Mouse (Mus musculus) hindbrain, embryonic 13.5 days (tissue): ENCODE measurements around the gene Vcl. TPM values are rescaled to one million over a fixed set of nuclear protein-coding genes. Genes with fewer than 3 reads are reported as not detected.

Experiments used
- ATAC-seq: fragments of 200-750 bp; cut with Nextera tagmentation; 2 replicates; pipeline ENCODE4 v1.8.0; 2017; ENCODE audit warnings: moderate TSS enrichment; ENCODE audit not compliant: low FRiP score
- H3K27ac ChIP-seq: fragments of 300-500 bp; sonication (generic); 2 replicates; pipeline ENCODE4 v1.5.1; 2015; ENCODE audit warnings: inconsistent platforms, mild to moderate bottlenecking, moderate library complexity
- H3K27me3 ChIP-seq: fragments of 300-500 bp; sonication (generic); 2 replicates; pipeline ENCODE4 v1.6.1; 2015; ENCODE audit warnings: mild to moderate bottlenecking, inconsistent platforms
- H3K36me3 ChIP-seq: fragments of 300-500 bp; sonication (generic); 2 replicates; pipeline ENCODE4 v1.6.1; 2015; ENCODE audit warnings: mild to moderate bottlenecking, inconsistent platforms
- H3K4me1 ChIP-seq: fragments of 300-500 bp; sonication (generic); replicated peaks from 2 replicates; pipeline ENCODE4 v1.6.1; 2015; ENCODE audit warnings: inconsistent platforms
- H3K4me2 ChIP-seq: fragments of 300-500 bp; sonication (generic); 2 replicates; pipeline ENCODE4 v1.6.1; 2015; ENCODE audit warnings: inconsistent platforms, mild to moderate bottlenecking, moderate library complexity
- H3K4me3 ChIP-seq: fragments of 300-500 bp; sonication (generic); 2 replicates; pipeline ENCODE4 v1.5.1; 2015; ENCODE audit warnings: mild to moderate bottlenecking, inconsistent platforms
- H3K9ac ChIP-seq: fragments of 300-500 bp; sonication (generic); 2 replicates; pipeline ENCODE4 v1.6.1; 2015; ENCODE audit warnings: mild to moderate bottlenecking, inconsistent platforms
- H3K9me3 ChIP-seq: fragments of 300-500 bp; sonication (generic); 2 replicates; pipeline ENCODE4 v1.6.1; 2016; ENCODE audit warnings: inconsistent platforms
- WGBS: fragments of 180-500 bp; shearing (Covaris S2); methylation state at CpG from one replicate; pipeline ENCODE4 v1.1.7; 2015; 5-methylcytosine and 5-hydroxymethylcytosine counted together
- polyA plus RNA-seq: library from polyadenylated mRNA; unstranded; fragments of >200 nt; fragmentation: Nextera tagmentation; extraction: Ambion mirVana; gene quantifications from 2 replicates; pipeline ENCODE4 v1.2.1, GENCODE M21; 2015

The Vcl gene
- polyA plus RNA-seq, 1 experiment from 2014 or later = 15.4 TPM

DNA sequence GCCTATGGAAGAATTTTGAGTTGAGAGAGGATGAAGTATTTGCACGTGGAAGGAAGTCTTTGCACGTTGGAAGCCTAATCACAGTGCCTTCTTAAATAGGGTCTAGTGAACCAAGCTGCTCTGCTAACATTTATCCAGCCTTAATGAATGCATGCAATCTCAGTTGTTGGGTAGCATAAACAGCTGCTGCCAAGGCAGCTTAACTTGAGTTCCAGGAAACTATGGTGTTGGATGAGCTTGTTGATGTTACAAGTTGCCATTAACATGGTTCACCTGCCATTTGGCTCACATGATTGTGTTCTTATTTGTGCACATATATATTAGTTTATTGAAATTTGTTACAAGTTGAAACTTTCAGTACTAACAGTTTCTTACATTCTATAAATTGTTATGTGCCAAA is 29.8 kb downstream of the Vcl start:
- no peaks in the 10 kb centered on the region; the same call in 1 of the 2 replicates for H3K4me1 ChIP-seq
- no peak overlapping the region for H3K9ac ChIP-seq
- no peaks in the 10 kb centered on the region for H3K9me3 ChIP-seq
- no peaks in the 10 kb centered on the region for H3K36me3 ChIP-seq
- H3K4me3 ChIP-seq = no peak overlapping the region
- no peak for ATAC-seq
- no peak overlapping the region for H3K27ac ChIP-seq
- WGBS = 80% methylated on average over 2 of the region's 2 CpGs
- no peaks in the 10 kb centered on the region for H3K27me3 ChIP-seq
- no peak overlapping the region for H3K4me2 ChIP-seq

DNA sequence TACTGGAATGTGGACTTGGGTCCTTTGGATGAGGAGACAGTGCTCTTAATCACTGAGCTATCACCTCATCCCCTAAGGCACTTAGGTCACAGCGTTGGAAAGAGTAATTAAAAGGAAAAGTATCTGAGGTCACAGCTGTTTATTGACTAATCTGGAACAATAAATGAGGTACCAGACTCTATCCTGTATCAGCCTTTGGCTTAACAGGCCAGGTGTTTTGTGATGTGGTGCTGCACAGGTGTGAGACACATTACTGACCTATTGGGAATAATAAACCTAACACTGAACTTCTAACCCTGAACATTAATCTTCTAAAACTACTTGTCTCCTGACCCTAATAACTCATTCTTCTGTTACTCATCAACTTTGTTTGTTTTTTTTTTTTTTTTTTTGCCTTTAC is 33.3 kb downstream of the Vcl start:
- H3K9ac ChIP-seq = no peak overlapping the region
- H3K27ac ChIP-seq = no peak overlapping the region
- no peaks in the 10 kb centered on the region for H3K27me3 ChIP-seq
- H3K4me2 ChIP-seq = no peak overlapping the region
- H3K4me1 ChIP-seq = no peaks in the 10 kb centered on the region; the same call in none of the 2 replicates
- no peak for ATAC-seq
- no peaks in the 10 kb centered on the region for H3K9me3 ChIP-seq
- WGBS = 45% methylated on average over 1 of the region's 1 CpGs
- H3K36me3 ChIP-seq = no peaks in the 10 kb centered on the region
- H3K4me3 ChIP-seq = no peak overlapping the region

DNA sequence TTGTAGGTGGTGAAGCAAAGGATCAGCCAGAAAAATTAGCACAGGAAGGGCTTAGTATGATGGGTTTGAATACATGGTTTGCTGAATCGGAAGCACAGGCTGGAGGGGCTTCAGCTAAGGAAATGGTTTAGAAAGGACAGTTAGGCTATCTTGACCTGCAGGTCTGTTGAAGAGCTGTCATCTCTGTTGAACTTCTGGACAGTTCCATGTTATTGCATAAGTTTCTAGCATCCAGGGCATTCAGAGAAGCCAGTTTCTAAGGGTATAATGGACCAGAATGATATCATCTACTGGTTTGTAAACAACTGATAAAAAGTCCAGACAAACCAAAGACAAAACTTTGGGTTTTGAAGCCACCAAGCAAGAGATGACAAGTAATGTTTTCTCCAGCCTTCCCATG is 33.7 kb downstream of the Vcl start:
- Histone ChIP-seq H3K27me3 (no peaks in the 10 kb centered on the region), H3K9ac (no peak overlapping the region), H3K36me3 (no peaks in the 10 kb centered on the region), H3K4me3 (no peak overlapping the region), H3K27ac (no peak overlapping the region), H3K4me1 (no peaks in the 10 kb centered on the region; the same call in none of the 2 replicates), H3K4me2 (no peak overlapping the region), H3K9me3 (no peaks in the 10 kb centered on the region)
- 100% methylated on average over 1 of the region's 1 CpGs for whole genome bisulfite sequencing
- ATAC-seq = no peak

DNA sequence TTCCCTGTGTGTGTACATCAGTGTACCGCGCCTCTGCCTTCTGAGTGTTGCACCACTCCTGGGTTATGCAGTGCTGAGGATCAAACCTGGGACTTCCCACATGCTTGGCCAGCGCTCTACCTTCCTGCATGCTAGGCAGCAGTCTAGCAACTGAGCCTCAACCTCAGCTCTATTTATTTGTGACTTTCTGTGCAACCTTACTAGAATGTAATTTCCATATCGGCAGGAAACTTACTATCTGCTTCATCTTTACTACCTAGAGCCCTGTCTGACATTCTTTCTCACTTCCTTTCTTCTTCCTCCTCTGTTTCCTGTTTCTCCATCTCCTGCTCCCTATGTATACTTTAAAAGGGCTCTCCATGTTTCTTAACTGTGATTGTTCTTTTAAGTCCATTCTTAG is 34.7 kb downstream of the Vcl start:
- H3K27me3 ChIP-seq = no peaks in the 10 kb centered on the region
- H3K4me1 ChIP-seq = peaks cover 7% of the 10 kb centered on the region
- ATAC-seq = no peak
- no peak overlapping the region for H3K4me3 ChIP-seq
- no peaks in the 10 kb centered on the region for H3K36me3 ChIP-seq
- H3K9ac ChIP-seq = no peak overlapping the region
- 91% methylated on average over 4 of the region's 4 CpGs for WGBS
- H3K9me3 ChIP-seq = no peaks in the 10 kb centered on the region
- 0 out of 2 replicates have a peak overlapping the region, but pooled peaks have one; percentile 1 for H3K27ac ChIP-seq
- H3K4me2 ChIP-seq = no peak overlapping the region

DNA sequence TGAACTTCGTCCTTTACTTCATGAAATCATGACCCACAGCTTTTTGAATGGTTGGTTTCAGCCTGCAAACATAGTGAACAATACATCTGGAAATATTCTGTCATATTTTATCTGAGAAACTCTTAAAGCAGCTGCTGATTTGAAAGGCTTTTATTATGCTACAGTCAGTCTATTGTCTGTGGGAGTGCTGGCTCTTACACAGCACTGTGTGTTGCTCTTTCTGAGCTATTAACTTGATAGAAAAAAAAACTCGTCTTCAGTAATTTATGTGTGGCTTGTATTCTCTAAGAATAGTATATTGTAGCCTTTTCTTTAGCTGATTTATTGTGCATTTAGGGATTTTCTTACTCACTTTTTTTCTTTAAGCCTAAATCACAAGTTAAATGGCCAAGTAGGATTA is 35.1 kb downstream of the Vcl start:
- H3K9ac ChIP-seq = no peak overlapping the region
- H3K9me3 ChIP-seq = no peaks in the 10 kb centered on the region
- no peak overlapping the region for H3K4me3 ChIP-seq
- H3K36me3 ChIP-seq = no peaks in the 10 kb centered on the region
- 0 out of 2 replicates have a peak overlapping the region, but pooled peaks have one; percentile 1 for H3K27ac ChIP-seq
- no peak for ATAC-seq
- H3K4me1 ChIP-seq = peaks cover 10% of the 10 kb centered on the region
- H3K27me3 ChIP-seq = no peaks in the 10 kb centered on the region
- WGBS = 47% methylated on average over 2 of the region's 2 CpGs
- H3K4me2 ChIP-seq = no peak overlapping the region

DNA sequence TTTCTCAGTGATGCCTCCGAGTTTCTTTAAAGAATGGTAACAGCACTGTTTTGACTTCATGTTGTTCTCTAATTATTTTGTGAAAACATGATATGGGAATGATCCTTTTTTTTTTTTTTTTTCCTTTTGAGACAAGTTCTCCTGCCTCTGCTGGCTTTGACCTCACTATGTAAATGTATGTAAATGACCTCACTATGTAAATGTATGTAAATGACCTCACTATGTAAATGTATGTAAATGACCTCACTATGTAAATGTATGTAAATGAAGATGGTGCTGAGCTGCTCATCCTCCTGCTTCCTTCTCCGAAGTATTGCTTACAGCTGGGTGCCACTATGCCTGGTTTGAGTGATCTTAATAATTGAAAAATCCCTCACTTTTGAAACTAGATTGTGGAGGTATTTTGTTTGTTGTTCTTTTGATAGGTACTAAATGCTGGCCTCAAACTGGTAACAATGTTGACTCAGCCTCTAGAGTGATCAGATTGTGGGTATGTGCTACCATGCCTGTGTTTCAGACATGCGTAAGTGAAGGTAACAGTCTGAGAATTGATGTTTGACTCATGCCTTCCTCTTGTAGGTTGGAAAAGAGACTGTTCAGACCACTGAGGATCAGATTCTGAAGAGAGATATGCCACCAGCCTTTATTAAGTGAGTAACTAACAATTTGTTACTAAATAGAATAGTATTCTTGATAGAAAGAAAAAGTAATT is 37.9 kb downstream of the Vcl start:
- 42% methylated on average over 3 of the region's 3 CpGs for WGBS
- ATAC-seq = peak; percentile 90
- no peak overlapping the region for H3K4me3 ChIP-seq

DNA sequence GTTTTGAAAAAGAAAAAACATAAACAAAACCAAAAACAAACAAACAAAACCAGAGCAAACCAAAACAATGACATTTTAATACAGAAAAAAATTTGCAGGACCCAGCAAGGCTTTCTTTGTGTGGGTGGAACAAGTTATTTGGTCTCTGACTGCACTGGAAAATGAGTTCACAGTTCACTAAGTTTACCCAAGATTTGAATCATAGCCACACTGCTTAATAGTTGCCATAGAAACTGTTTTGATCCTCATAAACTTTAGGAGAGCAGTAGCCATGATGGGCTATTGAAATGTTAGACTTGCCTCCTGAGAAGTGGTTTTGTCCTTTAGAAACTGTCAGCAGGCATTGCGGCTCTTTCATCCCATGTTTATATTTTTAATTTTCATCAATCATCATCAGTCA is 39.9 kb downstream of the Vcl start:
- WGBS = 50% methylated on average over 1 of the region's 1 CpGs
- H3K4me2 ChIP-seq = no peak overlapping the region
- H3K4me1 ChIP-seq = peaks cover 21% of the 10 kb centered on the region
- H3K9ac ChIP-seq = no peak overlapping the region
- H3K36me3 ChIP-seq = no peaks in the 10 kb centered on the region
- H3K9me3 ChIP-seq = no peaks in the 10 kb centered on the region
- H3K27me3 ChIP-seq = no peaks in the 10 kb centered on the region
- no peak for ATAC-seq
- H3K27ac ChIP-seq = peak overlapping the region; percentile 36
- no peak overlapping the region for H3K4me3 ChIP-seq

More for the DNA sequence above, 37.9 kb downstream of the Vcl start:
- Histone ChIP-seq H3K9me3 (no peaks in the 10 kb centered on the region), H3K27me3 (no peaks in the 10 kb centered on the region), H3K4me1 (peaks cover 21% of the 10 kb centered on the region), H3K27ac (peak overlapping the region; percentile 45; the same call in 1 of the 2 replicates), H3K36me3 (no peaks in the 10 kb centered on the region), H3K4me2 (peak overlapping the region; percentile 8; the same call in 1 of the 2 replicates), H3K9ac (no peak overlapping the region)

DNA sequence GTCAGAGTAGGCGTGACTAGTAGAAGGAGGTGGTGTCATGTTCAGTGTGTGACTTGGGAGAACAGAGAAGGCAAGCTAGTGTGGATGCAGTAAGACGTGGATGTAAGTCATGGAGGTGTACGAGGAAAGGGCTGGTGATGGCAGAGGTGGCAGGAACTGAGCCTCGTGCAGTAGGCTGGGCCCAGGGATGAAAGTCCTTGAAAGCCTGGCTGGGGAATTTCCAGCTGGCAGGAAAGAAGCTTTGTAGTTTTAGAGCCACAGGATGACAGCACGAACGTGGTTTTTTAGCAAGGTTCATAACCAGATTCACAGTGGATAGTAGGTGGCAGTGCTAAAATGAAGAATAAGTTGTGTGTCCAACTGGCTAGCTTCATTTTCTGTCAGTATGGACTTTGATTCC is 41.2 kb downstream of the Vcl start:
- no peaks in the 10 kb centered on the region for H3K36me3 ChIP-seq
- no peak overlapping the region for H3K9ac ChIP-seq
- no peak overlapping the region for H3K4me3 ChIP-seq
- H3K27me3 ChIP-seq = no peaks in the 10 kb centered on the region
- H3K9me3 ChIP-seq = no peaks in the 10 kb centered on the region
- 57% methylated on average over 6 of the region's 6 CpGs for WGBS
- no peak for ATAC-seq
- H3K4me1 ChIP-seq = peaks cover 21% of the 10 kb centered on the region
- peak overlapping the region; percentile 25; the same call in 1 of the 2 replicates for H3K27ac ChIP-seq
- H3K4me2 ChIP-seq = no peak overlapping the region

DNA sequence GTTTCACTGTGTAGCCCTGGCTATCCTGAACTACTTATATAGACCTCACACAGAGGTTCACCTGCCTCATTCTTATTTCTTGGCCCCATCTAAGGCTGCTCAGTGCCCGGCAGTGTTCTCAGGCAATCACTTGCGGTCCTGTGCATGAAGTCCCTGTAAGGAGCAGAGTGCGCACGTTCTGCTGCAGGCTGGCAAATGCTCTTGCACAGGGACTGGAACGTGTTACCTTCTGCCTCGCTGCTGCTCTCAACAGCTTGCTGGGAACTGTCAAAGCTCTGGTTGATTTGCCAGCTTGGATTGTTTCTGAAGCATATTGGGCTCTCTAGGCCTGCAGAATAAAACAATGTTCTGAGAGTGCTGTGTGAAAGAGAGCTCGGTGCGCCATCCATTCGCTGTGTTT is 41.7 kb downstream of the Vcl start:
- H3K9ac ChIP-seq = no peak overlapping the region; the same call in 1 of the 2 replicates
- no peak for ATAC-seq
- 58% methylated on average over 9 of the region's 9 CpGs for WGBS
- no peaks in the 10 kb centered on the region for H3K9me3 ChIP-seq
- peaks cover 21% of the 10 kb centered on the region for H3K4me1 ChIP-seq
- H3K27me3 ChIP-seq = no peaks in the 10 kb centered on the region
- H3K27ac ChIP-seq = peak overlapping the region; percentile 35; the same call in 1 of the 2 replicates
- no peaks in the 10 kb centered on the region for H3K36me3 ChIP-seq
- no peak overlapping the region for H3K4me2 ChIP-seq
- no peak overlapping the region for H3K4me3 ChIP-seq

DNA sequence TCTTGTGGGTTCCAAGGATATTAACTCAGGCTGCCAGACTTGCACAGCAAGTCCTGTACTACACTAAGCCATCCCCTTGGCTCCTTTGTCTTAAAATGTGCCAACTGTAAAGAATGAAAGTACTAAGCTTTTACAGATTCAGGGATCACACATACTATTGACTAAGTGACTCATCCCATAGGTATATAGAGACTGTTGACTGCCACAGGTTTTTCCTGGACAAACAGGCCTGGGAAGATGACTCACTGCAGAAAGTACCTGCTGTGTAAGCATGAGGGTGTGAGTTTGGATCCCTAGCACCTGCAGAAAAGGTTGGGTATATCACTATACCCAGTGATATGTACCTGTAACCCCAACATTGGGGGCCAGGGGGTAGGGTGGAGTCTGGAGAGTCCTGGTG is 44.6 kb downstream of the Vcl start:
- no peak overlapping the region for H3K9ac ChIP-seq
- no peak for ATAC-seq
- no peaks in the 10 kb centered on the region for H3K27me3 ChIP-seq
- H3K4me2 ChIP-seq = no peak overlapping the region
- no peaks in the 10 kb centered on the region for H3K9me3 ChIP-seq
- H3K4me3 ChIP-seq = no peak overlapping the region
- H3K36me3 ChIP-seq = no peaks in the 10 kb centered on the region
- no peak overlapping the region for H3K27ac ChIP-seq
- peaks cover 15% of the 10 kb centered on the region for H3K4me1 ChIP-seq

DNA sequence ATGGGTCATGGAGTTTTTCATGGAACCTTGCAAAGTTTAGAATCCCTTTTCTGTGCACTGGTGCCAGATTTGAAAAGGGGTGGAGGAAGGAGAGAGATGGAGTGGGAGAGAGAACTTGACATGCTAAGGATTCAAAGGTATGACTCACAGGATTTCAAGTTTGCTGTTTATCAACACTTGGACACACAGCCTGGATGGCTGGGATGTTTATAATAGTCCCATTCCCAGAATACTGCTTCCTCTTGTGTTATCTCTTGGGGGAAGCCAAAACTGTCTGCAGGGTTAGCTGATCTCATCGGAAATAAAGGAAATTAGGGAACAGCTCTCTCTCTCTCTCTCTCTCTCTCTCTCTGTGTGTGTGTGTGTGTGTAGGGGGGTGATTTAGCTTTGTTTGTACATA is 47.5 kb downstream of the Vcl start:
- H3K27ac ChIP-seq = no peak overlapping the region
- 85% methylated on average over 1 of the region's 1 CpGs for WGBS
- H3K4me3 ChIP-seq = no peak overlapping the region
- H3K4me1 ChIP-seq = no peaks in the 10 kb centered on the region
- H3K27me3 ChIP-seq = no peaks in the 10 kb centered on the region
- H3K9ac ChIP-seq = no peak overlapping the region
- no peaks in the 10 kb centered on the region for H3K9me3 ChIP-seq
- no peak for ATAC-seq
- H3K36me3 ChIP-seq = no peaks in the 10 kb centered on the region
- no peak overlapping the region for H3K4me2 ChIP-seq

DNA sequence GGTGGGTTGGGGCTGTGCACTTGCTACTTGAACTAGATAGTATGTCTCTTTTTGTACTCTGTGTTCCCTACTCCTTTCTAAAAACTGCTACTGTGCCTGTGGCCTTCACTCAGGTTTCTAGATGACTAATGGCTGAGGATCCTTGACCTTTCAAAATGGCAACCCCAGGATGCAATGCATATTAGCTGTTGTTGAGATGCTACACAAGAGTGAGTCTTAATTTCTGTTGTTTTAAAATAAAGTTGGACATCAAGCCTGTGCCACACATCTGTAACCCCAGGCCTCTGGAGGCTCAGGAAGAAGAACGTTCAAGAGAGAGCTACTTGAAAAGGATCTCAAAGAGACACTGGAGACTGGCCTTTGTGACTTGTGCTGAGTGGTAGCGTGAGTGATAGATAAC is 48.5 kb downstream of the Vcl start:
- WGBS = 75% methylated on average over 2 of the region's 2 CpGs
- H3K27ac ChIP-seq = no peak overlapping the region
- H3K4me3 ChIP-seq = no peak overlapping the region
- ATAC-seq = no peak
- H3K4me1 ChIP-seq = no peaks in the 10 kb centered on the region
- H3K9me3 ChIP-seq = no peaks in the 10 kb centered on the region
- H3K27me3 ChIP-seq = no peaks in the 10 kb centered on the region
- no peaks in the 10 kb centered on the region for H3K36me3 ChIP-seq
- no peak overlapping the region for H3K9ac ChIP-seq
- H3K4me2 ChIP-seq = no peak overlapping the region

DNA sequence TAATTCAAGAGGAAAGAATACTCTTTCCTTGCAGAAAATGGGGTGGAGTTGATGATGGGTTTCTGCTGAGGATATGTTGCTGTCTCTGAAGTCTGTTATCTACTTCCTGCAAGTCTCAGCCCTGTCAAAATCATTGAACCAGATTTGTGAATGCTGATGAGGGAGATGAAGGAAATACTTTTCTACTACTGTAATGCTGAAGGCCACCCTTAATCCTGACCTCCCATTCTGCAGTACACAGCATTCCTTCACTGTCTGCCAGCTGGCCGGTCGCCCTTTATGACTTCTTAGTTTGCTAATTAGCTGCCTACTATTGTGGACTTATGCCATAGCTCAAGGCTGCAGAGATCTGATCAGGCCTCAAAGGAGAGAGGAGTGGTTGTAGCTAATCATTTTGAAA is 54.6 kb downstream of the Vcl start:
- Histone ChIP-seq H3K4me3 (no peak overlapping the region), H3K4me1 (no peaks in the 10 kb centered on the region), H3K27ac (no peak overlapping the region), H3K4me2 (no peak overlapping the region), H3K27me3 (no peaks in the 10 kb centered on the region), H3K36me3 (no peaks in the 10 kb centered on the region), H3K9ac (no peak overlapping the region), H3K9me3 (no peaks in the 10 kb centered on the region)
- no peak for ATAC-seq
- WGBS = 67% methylated on average over 2 of the region's 2 CpGs
